Mouse (Mus musculus) layer of hippocampus, adult 2 months (tissue): ENCODE results near the gene Otud7a. TPM values are rescaled to one million over a fixed set of nuclear protein-coding genes. Genes with fewer than 3 reads are reported as not detected.
"Not testable (repeated sequence)": the region's sequence is repeated elsewhere in the genome, so short reads cannot be mapped to it uniquely, and the experiment has no call there.

Experiments used
- DNase-seq, 2 experiments: peaks; one replicate each; pipeline ENCODE4 v3.0.0; 2022; ENCODE audit warnings: low spot score in 2 of 2
- H3K27ac ChIP-seq: fragments of 200-600 bp; 2 replicates; pipeline ENCODE4 v1.8.1; 2022
- H3K4me3 ChIP-seq: fragments of 200-600 bp; 2 replicates; pipeline ENCODE4 v1.8.1; 2022; ENCODE audit warnings: mild to moderate bottlenecking
- CTCF ChIP-seq: fragments of 200-600 bp; conservative IDR thresholded peaks from 2 replicates; pipeline ENCODE4 v1.8.1; 2022; ENCODE audit warnings: antibody characterized with exemption, mild to moderate bottlenecking, moderate library complexity
- total RNA-seq, 2 experiments: library from RNA; stranded (reverse); gene quantifications; 2 replicates each; pipeline ENCODE4 v1.2.3; 2021

The Otud7a gene
- total RNA-seq, 2 experiments from 2014 or later, result 71.3 to 72.5 TPM

DNA sequence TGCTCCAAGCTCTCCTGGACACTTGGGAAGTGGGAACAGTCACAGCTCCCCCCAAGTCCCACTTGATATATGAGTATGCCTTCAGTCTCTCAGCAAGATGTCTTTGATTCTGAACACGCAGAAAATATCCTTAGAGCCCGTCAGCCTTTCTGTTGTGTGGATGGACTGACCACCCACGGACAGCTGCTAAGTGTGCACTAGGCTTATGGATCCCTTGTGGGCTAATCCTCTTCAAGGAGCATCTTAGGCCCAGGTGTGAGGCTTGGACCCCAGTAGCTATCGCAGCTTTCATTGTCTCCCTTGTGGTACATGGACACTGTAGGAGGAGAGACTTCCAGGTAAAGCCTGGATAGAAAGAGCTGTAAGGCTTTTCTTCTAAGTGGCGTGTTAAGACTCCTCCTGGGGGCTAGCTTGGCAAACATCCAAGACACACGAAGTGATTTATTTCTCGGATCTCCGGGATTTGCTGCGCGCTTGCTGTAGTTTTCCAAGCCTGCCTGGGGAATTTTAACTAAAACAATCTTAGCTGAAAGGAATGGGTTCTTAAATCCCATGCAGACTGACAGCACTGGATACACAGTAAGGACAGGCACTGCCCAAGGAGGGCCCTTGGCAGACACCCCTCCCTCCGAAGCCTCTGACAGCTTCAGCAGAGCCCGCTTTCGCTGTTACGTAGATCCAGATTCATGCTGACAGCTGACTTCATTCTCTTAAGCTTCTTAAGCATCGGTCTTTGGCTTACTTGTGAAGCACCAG is 223.6 kb downstream of the Otud7a start:
- peak in 1 of 2 experiments; percentile 52 for DNase-seq
- Histone ChIP-seq H3K27ac (peak overlapping the region; percentile 63), H3K4me3 (no peak overlapping the region)
- TF ChIP-seq CTCF, result no peak

DNA sequence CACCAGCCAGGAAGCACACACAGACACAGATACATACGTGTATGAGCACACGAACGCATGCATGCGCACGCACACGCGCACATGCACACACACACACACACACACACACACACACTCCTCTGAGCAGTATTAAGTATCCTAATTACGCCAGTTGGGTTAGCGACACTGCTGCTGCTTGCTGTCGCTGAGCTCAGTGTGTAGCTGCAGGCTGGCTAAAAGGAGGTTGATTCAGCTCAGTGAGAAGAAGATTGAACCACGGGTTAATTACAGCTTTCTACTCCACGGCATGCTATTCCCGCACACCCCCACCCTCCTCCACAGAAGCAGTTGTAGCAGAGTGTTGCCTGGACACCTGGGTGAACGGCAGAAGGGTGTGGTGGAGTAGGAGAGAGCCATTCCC is 224.4 kb downstream of the Otud7a start:
- Histone ChIP-seq H3K27ac (peak overlapping the region; percentile 63), H3K4me3 (no peak overlapping the region)
- peak in 1 of 2 experiments; percentile 24 for DNase-seq
- no peak for TF ChIP-seq CTCF

DNA sequence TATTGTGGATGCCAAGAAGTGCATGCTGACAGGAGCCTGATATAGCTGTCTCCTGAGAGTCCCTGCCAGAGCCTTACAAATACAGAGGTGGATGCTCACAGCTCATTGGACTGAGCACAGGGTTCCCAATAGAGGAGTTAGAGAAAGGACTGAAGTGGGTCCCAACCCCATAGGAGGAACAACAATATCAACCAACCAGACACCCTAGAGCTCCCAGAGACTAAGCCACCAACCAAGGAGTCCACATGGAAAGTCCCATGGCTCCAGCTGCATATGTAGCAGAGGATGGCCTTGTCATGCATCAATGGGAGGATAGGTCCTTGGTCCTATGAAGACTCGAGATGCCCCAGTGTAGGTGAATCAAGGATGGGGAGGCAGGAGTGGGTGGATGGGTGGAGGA is 226.4 kb downstream of the Otud7a start:
- H3K4me3 ChIP-seq, DNase-seq, H3K27ac ChIP-seq: not testable (repeated sequence)

DNA sequence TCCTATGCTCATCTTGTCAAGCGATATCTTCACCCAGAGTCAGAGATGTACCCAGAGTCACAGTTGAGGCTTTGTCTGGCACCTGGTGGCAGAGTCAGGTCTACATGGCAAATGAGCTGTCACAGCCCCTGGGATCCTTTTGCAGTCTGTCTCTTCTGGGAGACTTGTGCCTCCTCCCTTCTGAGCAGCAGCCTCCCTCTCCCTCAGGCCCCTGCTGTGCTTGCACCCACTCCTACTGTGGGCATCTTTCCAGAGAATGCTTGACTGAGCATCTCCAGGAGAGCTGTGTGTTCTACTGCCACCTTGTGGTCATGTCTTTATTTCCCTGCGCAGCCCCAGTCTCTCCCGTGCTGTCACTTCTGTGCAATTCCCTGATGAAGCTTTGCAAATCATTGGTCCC is 227.4 kb downstream of the Otud7a start:
- Histone ChIP-seq H3K27ac (peak overlapping the region; percentile 58; the same call in 1 of the 2 replicates), H3K4me3 (no peak overlapping the region)
- DNase-seq, result peak; percentile 88 to 91
- TF ChIP-seq CTCF, result peak; percentile 93

DNA sequence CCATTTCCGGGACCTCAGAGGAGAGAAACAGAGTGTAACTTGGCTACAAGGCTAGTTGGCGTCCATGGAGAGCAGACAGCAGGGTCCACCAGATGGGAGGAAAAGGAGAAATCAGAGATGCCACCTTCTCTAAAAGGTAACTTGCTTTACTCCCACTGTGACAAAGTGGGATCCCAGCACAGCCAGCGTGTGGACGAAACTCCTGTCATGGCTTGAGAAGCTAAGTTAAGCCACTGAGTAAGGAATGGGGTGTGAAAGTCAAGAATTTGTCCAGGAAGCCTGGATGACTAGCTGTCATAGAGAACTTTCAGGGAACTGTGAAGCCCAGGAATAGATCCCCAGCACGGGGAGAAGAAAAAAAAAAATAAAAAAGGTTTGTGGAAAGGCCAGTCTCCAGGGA is 232.1 kb downstream of the Otud7a start:
- TF ChIP-seq CTCF, result no peak
- no peak overlapping the region for H3K27ac ChIP-seq
- no peak for DNase-seq
- no peak overlapping the region for H3K4me3 ChIP-seq

DNA sequence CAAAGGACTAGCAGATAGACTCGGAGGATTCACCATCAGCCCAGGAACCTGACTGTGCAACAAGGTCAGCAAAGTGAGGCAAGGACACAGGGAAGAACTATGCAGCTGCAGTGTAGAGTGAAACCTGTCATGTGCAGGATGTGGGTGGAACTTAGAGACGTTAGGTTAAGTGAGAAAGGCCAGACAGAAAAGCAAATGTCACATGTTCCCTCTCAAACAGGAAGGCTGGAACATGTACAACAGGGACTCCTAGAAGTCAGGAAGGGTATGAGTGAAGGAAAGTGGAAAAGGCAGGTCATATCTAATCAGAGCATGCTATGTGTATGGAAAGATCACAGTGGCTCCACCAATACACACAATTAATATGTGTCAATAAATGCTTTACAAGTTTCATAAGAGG is 232.6 kb downstream of the Otud7a start:
- no peak overlapping the region for H3K4me3 ChIP-seq
- no peak for TF ChIP-seq CTCF
- DNase-seq, result no peak
- no peak overlapping the region for H3K27ac ChIP-seq

DNA sequence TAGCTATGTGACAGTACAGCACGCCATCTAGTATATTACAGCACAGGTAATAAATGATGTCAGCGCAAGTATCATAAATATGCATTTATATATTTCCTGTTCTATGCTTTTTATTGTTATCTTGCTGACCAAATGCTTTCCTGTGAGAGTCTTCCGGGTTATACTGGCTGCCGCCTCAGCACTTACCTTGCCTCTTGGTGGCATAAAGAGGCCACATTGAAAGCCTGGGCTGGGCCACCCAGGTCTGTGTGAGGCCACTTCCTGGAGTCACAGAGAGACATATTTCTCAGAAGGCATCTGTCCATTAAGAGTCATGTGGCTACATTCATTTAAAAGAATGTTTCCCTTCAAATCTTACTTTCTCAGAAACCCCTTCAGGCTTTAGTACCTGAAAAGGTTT is 242.5 kb downstream of the Otud7a start:
- TF ChIP-seq CTCF, result no peak
- no peak overlapping the region for H3K4me3 ChIP-seq
- DNase-seq, result no peak
- no peak overlapping the region for H3K27ac ChIP-seq

DNA sequence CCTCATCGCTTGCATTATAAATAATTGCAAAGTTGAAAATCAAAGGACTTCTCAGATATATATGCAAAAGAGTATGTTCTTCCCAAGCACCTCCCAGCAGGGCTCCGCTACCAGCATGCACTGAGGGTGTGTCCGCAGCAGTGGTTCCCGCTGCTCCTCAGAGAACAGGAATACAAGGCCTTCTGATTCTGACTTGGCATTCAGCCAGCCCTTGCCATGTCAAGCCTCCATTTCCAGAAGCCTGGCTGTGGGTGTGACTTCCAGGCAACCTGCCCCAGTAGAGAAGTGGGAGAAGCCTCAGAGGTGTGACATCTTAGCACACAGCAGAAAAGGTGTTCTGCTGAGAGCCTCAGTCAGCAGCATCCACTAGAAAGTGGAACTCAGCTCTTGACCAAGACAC is 253.4 kb downstream of the Otud7a start:
- H3K4me3 ChIP-seq, result no peak overlapping the region
- no peak for DNase-seq
- no peak for TF ChIP-seq CTCF
- no peak overlapping the region for H3K27ac ChIP-seq

DNA sequence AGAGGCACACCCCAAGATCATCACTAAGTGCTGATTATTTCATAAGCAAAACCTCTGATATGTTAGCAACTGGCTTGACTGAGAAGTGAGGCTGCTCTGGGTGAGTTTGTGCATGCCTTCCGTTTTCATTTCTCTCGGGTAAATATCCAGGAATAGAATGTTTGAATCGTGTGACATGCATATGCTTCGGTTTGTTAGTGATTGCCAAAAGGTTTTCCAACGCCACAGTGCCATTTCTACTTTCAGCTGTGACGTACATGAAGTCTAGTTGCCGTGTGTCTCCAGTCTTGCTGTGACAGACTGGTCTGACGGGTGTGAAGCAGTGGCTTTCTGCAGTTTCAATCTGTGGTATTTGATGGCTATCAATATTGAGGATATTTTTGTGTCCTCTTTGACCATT is 273.4 kb downstream of the Otud7a start:
- DNase-seq, result no peak
- no peak for TF ChIP-seq CTCF
- no peak overlapping the region for H3K27ac ChIP-seq
- no peak overlapping the region for H3K4me3 ChIP-seq

DNA sequence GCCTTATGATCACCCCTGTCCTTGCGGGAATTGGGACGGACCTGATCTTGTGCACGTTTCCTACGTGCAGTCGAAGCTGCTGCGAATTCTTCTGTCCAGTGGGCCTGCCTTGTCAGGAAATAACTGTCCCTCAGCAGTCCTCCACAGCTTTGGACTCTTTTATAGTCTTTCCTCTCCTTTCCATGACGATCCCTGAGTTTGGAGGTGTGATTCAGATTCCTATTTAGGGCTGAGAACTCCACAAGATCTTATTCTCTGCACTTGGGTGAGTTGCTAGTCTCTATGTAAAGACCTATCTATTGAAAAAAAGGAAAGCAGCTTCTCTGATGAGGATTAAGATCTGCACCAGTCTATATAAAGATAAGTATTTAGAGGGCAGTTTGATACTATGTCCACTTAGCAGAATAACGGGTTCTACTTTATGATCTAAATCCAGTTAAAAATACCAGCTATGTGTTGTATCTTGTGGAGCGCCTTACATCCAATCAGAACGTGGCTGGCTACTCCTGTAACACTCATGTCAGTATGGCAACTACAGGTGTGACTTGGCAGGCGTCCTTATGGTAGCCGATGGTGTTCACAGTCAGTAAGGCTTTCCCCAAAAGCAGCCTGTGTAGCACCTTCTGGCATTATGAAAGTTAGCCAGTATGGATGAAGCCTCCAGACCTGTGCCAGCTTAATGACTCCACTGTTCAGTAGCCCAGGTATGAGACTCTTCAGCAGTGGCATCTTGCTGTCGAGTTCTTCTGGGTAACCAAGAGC is 274.8 kb downstream of the Otud7a start:
- no peak overlapping the region for H3K4me3 ChIP-seq
- no peak overlapping the region for H3K27ac ChIP-seq
- TF ChIP-seq CTCF, result no peak
- DNase-seq, result no peak

DNA sequence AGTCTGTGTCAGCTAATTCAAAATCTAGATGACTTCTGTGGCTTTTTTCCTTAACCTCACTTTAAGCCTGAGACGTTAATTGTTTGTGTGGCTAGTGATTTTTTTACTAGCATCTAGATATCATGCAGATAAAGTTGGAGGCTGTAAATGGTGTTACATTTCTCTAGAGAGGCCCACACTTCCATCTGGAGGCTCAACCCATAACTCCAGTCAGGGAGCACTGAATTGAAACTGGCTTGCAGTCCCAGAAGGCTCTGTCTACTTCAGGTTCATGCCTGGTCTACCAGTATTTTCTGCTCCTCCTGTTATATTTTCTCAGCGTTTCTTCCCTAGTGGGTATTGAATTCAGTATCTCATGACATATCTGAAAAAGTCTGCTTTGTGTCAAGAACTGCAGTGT is 276.1 kb downstream of the Otud7a start:
- DNase-seq, result no peak
- TF ChIP-seq CTCF, result no peak
- Histone ChIP-seq H3K4me3 (no peak overlapping the region), H3K27ac (no peak overlapping the region)

DNA sequence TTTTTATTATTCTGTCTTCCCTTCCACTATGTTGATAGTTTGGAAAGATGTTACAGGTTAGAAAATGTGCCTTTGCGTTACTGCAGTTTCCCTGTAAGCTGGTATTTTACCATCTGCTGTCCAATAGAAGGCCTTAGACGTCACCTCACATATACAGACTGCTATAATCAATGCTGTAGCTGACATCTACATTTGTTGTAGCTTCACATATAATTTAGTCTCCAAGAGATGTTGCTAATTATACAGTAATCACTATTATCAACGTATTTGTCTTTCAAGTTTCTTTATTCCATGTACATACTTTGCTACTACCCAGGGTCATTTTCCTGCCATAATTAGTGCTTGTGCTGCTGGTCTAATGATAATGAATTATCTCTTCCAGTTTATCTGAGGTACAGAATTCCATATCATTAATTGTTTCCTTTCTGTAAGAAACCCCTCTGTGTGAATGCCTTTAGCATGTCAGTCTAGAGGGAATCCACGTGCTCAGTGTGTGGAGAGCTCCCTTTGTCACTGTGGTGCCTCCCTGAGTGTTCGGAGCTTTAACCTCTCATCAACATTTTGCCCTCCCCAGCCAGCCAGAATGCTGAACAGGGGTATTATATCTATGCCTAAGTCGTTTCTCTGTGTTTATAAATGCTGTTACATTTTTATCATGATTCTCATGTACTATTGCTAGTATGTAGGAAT is 280.6 kb downstream of the Otud7a start:
- no peak overlapping the region for H3K27ac ChIP-seq
- TF ChIP-seq CTCF, result no peak
- H3K4me3 ChIP-seq, result no peak overlapping the region
- DNase-seq, result no peak

DNA sequence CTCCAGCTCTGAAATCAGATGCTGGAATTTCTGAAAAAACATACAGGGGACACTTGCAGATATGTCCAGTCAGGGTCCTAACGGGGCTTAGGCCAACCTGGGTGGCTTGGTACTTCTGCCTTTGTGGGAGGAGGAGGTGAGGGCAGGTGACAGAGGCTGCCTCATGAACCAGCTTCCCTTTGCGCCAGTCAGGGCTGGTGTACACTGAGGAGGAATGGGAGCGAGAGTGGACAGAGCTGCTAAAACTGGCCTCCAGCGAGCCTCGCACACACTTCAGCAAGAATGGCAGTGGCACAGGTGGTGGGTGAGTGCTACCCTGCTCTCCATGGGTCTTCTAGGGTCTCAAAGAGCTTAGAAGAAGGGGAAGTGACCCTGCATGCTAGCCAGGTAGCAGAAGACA is 285.1 kb downstream of the Otud7a start:
- Histone ChIP-seq H3K27ac (no peak overlapping the region), H3K4me3 (no peak overlapping the region)
- TF ChIP-seq CTCF, result no peak
- DNase-seq, result no peak
